Mouse (Mus musculus) bone marrow, adult 2 months (tissue): ENCODE measurements around the gene Napsa. TPM values are rescaled to one million over a fixed set of nuclear protein-coding genes. Genes with fewer than 3 reads are reported as not detected.

Experiments used
- H3K27ac ChIP-seq: fragments of 200-500 bp; 2 replicates; pipeline ENCODE4 v1.5.1; 2012; ENCODE audit warnings: low read depth, mild to moderate bottlenecking, control low read depth, inconsistent platforms, low read length; ENCODE audit not compliant: control insufficient read depth, poor library complexity, insufficient read depth
- H3K4me1 ChIP-seq: fragments of 200-500 bp; 2 replicates; pipeline ENCODE4 v1.6.1; 2011; ENCODE audit warnings: low read length; ENCODE audit not compliant: control insufficient read depth, insufficient read depth
- H3K4me3 ChIP-seq: fragments of 200-500 bp; replicated peaks from 2 replicates; pipeline ENCODE3; 2011; ENCODE audit warnings: mild to moderate bottlenecking, low read depth, low read length, control low read depth; ENCODE audit not compliant: control insufficient read depth
- CTCF ChIP-seq: fragments of 200-500 bp; IDR thresholded peaks from 2 replicates; pipeline ENCODE4 v1.5.1; 2011; ENCODE audit warnings: low read length, control low read depth; ENCODE audit not compliant: control insufficient read depth, insufficient read depth
- POLR2A ChIP-seq: fragments of 200-500 bp; IDR thresholded peaks from 2 replicates; pipeline ENCODE4 v1.6.1; 2011; ENCODE audit warnings: low read depth, mild to moderate bottlenecking, control low read depth, low read length, borderline replicate concordance; ENCODE audit not compliant: control insufficient read depth
- WGBS: fragments of 180-500 bp; shearing (Covaris S2); methylation state at CpG from one replicate; pipeline ENCODE4 v1.1.7; 2018; 5-methylcytosine and 5-hydroxymethylcytosine counted together
- polyA plus RNA-seq: library from polyadenylated mRNA; stranded (reverse); fragments of >200 nt; gene quantifications from 2 replicates; pipeline ENCODE4 v1.2.4, GENCODE M21; 2011; ENCODE audit warnings: low replicate concordance; ENCODE audit not compliant: missing spikeins, insufficient read depth, insufficient read length

The Napsa gene
- polyA plus RNA-seq, 1 experiment, result 49.7 TPM

DNA sequence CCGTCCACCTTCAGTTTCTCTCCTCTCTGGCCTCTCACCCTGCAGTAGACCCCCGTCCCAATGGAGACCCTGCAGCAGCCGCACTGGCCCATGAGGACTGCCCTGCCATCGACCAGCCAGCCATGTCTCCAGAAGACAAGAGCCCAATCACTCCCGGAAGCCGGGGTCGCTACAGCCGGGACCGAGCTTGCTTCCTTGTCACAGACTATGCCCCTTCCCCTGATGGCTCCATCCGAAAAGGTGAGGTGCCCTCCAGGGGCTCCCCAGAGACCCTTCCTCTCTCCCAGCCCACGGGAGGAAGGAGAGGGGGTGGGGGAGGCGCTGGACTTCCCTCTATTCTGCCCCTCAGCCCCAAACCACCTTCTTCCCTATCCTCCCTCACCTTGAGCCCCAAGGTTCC is 26.2 kb downstream of the Napsa start:
- Histone ChIP-seq H3K27ac (no peak overlapping the region), H3K4me1 (no peaks in the 10 kb centered on the region), H3K4me3 (no peak overlapping the region)
- TF ChIP-seq POLR2A (no peak), CTCF (no peak)
- 66% methylated on average over 12 of the region's 12 CpGs for WGBS

- no peak overlapping the region for H3K27ac ChIP-seq
- 74% methylated on average over 10 of the region's 10 CpGs for WGBS
- TF ChIP-seq CTCF, result no peak
- TF ChIP-seq POLR2A, result no peak
- no peaks in the 10 kb centered on the region for H3K4me1 ChIP-seq
- no peak overlapping the region for H3K4me3 ChIP-seq
Observed at GRCm38 (mm10) chr7:44600691-44601262, 28.6 kb downstream of the Napsa start.

- TF ChIP-seq POLR2A (no peak), CTCF (no peak)
- Histone ChIP-seq H3K27ac (no peak overlapping the region), H3K4me1 (no peaks in the 10 kb centered on the region), H3K4me3 (no peak overlapping the region)
- WGBS, result 12% methylated on average over 19 of the region's 19 CpGs
Observed at GRCm38 (mm10) chr7:44601646-44602045, 29.5 kb downstream of the Napsa start.

DNA sequence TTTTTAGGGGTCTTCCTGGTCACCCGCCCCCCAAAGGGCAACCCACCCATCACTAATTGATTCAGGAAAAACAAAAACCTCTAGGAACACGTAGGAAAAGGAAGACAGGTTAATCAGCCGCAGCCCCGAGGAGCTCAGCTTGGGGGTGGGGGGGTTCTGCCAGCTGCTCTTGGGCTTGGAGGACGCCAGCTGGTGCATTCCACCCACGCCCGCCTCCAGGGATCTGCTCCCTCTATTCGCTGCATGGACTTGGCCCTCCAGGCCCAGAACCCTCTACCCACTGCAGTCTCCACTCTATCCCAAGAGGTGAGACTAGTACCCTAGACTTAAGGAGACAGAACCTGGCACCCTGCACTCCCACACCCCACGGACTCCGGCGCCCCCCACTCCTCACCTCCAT is 30.3 kb downstream of the Napsa start:
- TF ChIP-seq CTCF, result no peak
- TF ChIP-seq POLR2A, result no peak
- 17% methylated on average over 11 of the region's 11 CpGs for WGBS
- no peaks in the 10 kb centered on the region for H3K4me1 ChIP-seq
- H3K27ac ChIP-seq, result no peak overlapping the region
- H3K4me3 ChIP-seq, result no peak overlapping the region

GRCm38 (mm10) chr7:44603186-44603855 is 31.1 kb downstream of the Napsa start:
- no peaks in the 10 kb centered on the region for H3K4me1 ChIP-seq
- WGBS, result 4% methylated on average over 20 of the region's 20 CpGs
- no peak overlapping the region for H3K4me3 ChIP-seq
- no peak for TF ChIP-seq POLR2A
- TF ChIP-seq CTCF, result no peak
- no peak overlapping the region for H3K27ac ChIP-seq

GRCm38 (mm10) chr7:44604139-44604606 is 32.0 kb downstream of the Napsa start:
- Histone ChIP-seq H3K4me3 (no peak overlapping the region), H3K27ac (no peak overlapping the region), H3K4me1 (no peaks in the 10 kb centered on the region)
- WGBS, result 7% methylated on average over 25 of the region's 25 CpGs
- TF ChIP-seq CTCF (no peak), POLR2A (no peak)

DNA sequence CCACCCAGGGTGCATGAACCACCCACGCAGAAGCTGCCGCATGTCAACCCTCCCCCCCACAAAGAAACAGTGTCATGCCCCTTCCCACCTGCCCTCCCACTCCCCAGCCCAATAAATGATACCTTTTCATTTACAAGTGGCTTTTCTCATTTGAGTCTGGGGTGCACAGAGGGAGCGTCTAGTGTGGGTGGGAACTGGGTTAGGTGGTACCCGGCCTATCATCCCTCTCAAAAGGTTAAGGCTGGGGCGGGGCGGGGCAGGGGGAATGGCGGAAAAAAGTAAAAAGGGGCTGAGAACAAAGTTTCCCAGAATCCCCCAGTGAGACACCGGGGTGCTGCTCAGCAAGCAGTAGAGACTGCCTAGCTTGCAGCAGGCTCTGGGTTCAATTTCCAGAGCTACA is 32.4 kb downstream of the Napsa start:
- 5% methylated on average over 8 of the region's 8 CpGs for WGBS
- no peak for TF ChIP-seq CTCF
- no peak for TF ChIP-seq POLR2A
- no peak overlapping the region for H3K27ac ChIP-seq
- no peak overlapping the region for H3K4me3 ChIP-seq
- H3K4me1 ChIP-seq, result no peaks in the 10 kb centered on the region

DNA sequence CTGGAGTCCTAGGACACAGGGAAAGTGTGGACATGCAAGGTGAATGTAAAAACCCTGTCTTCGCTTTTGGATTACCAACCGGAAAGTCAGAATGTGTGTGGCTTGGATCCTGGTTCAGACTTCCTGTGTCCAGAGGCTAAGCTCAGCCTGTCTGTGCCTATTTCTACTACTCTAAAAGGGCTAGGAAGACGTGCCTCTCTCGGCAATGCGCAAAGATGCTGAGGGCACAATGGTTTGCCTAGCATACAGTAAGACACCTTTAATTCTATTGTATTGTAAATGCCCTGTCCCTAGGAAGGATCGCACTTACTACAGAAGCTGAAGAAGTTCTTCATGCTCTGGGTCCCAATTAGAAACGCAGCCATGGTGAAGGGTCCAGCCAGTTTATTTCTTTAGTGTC is 33.3 kb downstream of the Napsa start:
- no peak for TF ChIP-seq CTCF
- Histone ChIP-seq H3K4me3 (no peak overlapping the region), H3K27ac (no peak overlapping the region), H3K4me1 (no peaks in the 10 kb centered on the region)
- WGBS, result 36% methylated on average over 7 of the region's 7 CpGs
